8 mouse cellular contexts compared by ENCODE assay signal in genomic region chr17:23785561-23786471, GRCm38 (mm10). TPM values are rescaled to one million over a fixed set of nuclear protein-coding genes. Genes with fewer than 3 reads are reported as not detected.
DNase-seq lines count a peak whose midpoint lies in the region; ATAC-seq and TF ChIP-seq lines count a peak whose summit lies in the region.

Gene Flywch2 (minus strand): TSS chr17:23786081.

- peak within 1 kb of the TSS; percentile 78 for H3K9ac ChIP-seq in forebrain, embryonic 12.5 days
- peak within 1 kb of the TSS; percentile 66 for H3K9ac ChIP-seq in heart, embryonic 15.5 days
- peak within 1 kb of the TSS; percentile 63 for H3K9ac ChIP-seq in liver, embryonic 12.5 days
- peak within 1 kb of the TSS; percentile 53 for H3K9ac ChIP-seq in stomach, embryonic 14.5 days (replicated peaks; ENCODE audit: low read depth, low read length)

- peak within 1 kb of the TSS; percentile 83 for H3K4me2 ChIP-seq in forebrain, embryonic 12.5 days
- peak within 1 kb of the TSS; percentile 95 for H3K4me2 ChIP-seq in heart, embryonic 15.5 days
- H3K4me2 ChIP-seq in liver, embryonic 12.5 days = peak within 1 kb of the TSS; percentile 93
- H3K4me2 ChIP-seq in stomach, embryonic 14.5 days (replicated peaks; ENCODE audit: low read depth, low read length) = peak within 1 kb of the TSS; percentile 85

- H3K4me3 ChIP-seq in E14TG2a.4 (replicated peaks; ENCODE audit: low read length) = peak within 1 kb of the TSS; percentile 82
- H3K4me3 ChIP-seq in forebrain, embryonic 12.5 days (replicated peaks) = peak within 1 kb of the TSS; percentile 58
- H3K4me3 ChIP-seq in heart, embryonic 15.5 days = peak within 1 kb of the TSS; percentile 55
- peak within 1 kb of the TSS; percentile 63 for H3K4me3 ChIP-seq in liver, embryonic 12.5 days
- H3K4me3 ChIP-seq in stomach, embryonic 14.5 days (ENCODE audit: low read depth, low read length) = peak within 1 kb of the TSS; percentile 58

- peak within 1 kb of the TSS; percentile 68; the same call in 1 of the 2 replicates for H3K27ac ChIP-seq in forebrain, embryonic 12.5 days
- no peak within 1 kb of the TSS for H3K27ac ChIP-seq in heart, embryonic 15.5 days
- no peak within 1 kb of the TSS for H3K27ac ChIP-seq in liver, embryonic 12.5 days
- 0 out of 2 replicates have a peak within 1 kb of the TSS, but pooled peaks have one; percentile 21 for H3K27ac ChIP-seq in stomach, embryonic 14.5 days (ENCODE audit: low read length)

- peak; percentile 73 for DNase-seq in c-Kit-positive CD71-positive TER-119-positive erythroid progenitor cells, embryonic 14.5 days (ENCODE audit: low spot score)
- peak; percentile 90 for DNase-seq in kidney, postnatal 14 days
- DNase-seq in naive thymus-derived CD4-positive, alpha-beta T cell, adult 2 months (ENCODE audit: low read depth) = peak; percentile 80

- no peak for TF ChIP-seq CTCF in E14TG2a.4 (conservative IDR thresholded peaks at IDR 0.05; ENCODE audit: low read length)

- peak; percentile 80 for ATAC-seq in forebrain, embryonic 12.5 days (ENCODE audit: low FRiP score)
- ATAC-seq in heart, embryonic 15.5 days (replicated peaks; ENCODE audit: insufficient number of reproducible peaks, insufficient read depth, low FRiP score, low read depth) = peak; percentile 70
- peak; percentile 63 for ATAC-seq in liver, embryonic 12.5 days
- peak; percentile 68 for ATAC-seq in stomach, embryonic 14.5 days (ENCODE audit: insufficient number of reproducible peaks, insufficient read depth, low FRiP score, low read depth)

- peaks cover 42% of the 10 kb centered on the region for H3K4me1 ChIP-seq in E14TG2a.4 (replicated peaks; ENCODE audit: low read depth, low read length)
- peaks cover 19% of the 10 kb centered on the region for H3K4me1 ChIP-seq in forebrain, embryonic 12.5 days
- peaks cover 22% of the 10 kb centered on the region for H3K4me1 ChIP-seq in heart, embryonic 15.5 days (replicated peaks)
- peaks cover 32% of the 10 kb centered on the region for H3K4me1 ChIP-seq in liver, embryonic 12.5 days
- H3K4me1 ChIP-seq in stomach, embryonic 14.5 days (ENCODE audit: control insufficient read depth, insufficient read depth, low read length) = peaks cover 11% of the 10 kb centered on the region

- H3K27me3 ChIP-seq in E14TG2a.4 (ENCODE audit: insufficient read depth, low read length) = peaks cover 15% of the 10 kb centered on the region
- H3K27me3 ChIP-seq in forebrain, embryonic 12.5 days = no peaks in the 10 kb centered on the region
- H3K27me3 ChIP-seq in heart, embryonic 15.5 days = no peaks in the 10 kb centered on the region
- H3K27me3 ChIP-seq in liver, embryonic 12.5 days (replicated peaks) = 0 out of 2 replicates have a peak, but pooled peaks cover 8% of the 10 kb centered on the region
- H3K27me3 ChIP-seq in stomach, embryonic 14.5 days (ENCODE audit: control insufficient read depth, insufficient read depth, low read length) = no peaks in the 10 kb centered on the region

- 2% methylated on average over 43 of the region's 43 CpGs for WGBS in forebrain, embryonic 12.5 days
- WGBS in heart, embryonic 15.5 days = 4% methylated on average over 43 of the region's 43 CpGs
- 4% methylated on average over 43 of the region's 43 CpGs for WGBS in liver, embryonic 12.5 days (ENCODE audit: insufficient replicate concordance)
- WGBS in stomach, embryonic 14.5 days = 3% methylated on average over 40 of the region's 43 CpGs

- no peaks in the 10 kb centered on the region for H3K36me3 ChIP-seq in E14TG2a.4 (ENCODE audit: insufficient read depth, low read length)
- H3K36me3 ChIP-seq in forebrain, embryonic 12.5 days (replicated peaks) = no peaks in the 10 kb centered on the region
- H3K36me3 ChIP-seq in heart, embryonic 15.5 days = no peaks in the 10 kb centered on the region
- H3K36me3 ChIP-seq in liver, embryonic 12.5 days = no peaks in the 10 kb centered on the region
- no peaks in the 10 kb centered on the region for H3K36me3 ChIP-seq in stomach, embryonic 14.5 days (ENCODE audit: control insufficient read depth, insufficient read depth, low read length)

- no peaks in the 10 kb centered on the region for H3K9me3 ChIP-seq in E14TG2a.4 (ENCODE audit: low read length)
- H3K9me3 ChIP-seq in forebrain, embryonic 12.5 days = no peaks in the 10 kb centered on the region
- H3K9me3 ChIP-seq in heart, embryonic 15.5 days (replicated peaks) = no peaks in the 10 kb centered on the region
- no peaks in the 10 kb centered on the region for H3K9me3 ChIP-seq in liver, embryonic 12.5 days (replicated peaks)
- no peaks in the 10 kb centered on the region for H3K9me3 ChIP-seq in stomach, embryonic 14.5 days (ENCODE audit: control insufficient read depth, low read depth, low read length)

RNA-seq across cellular contexts. Expression of gene Flywch2, which starts in this region (rescaled TPM):
- 32.7 and 33.5 TPM in 2 replicates for polyA plus RNA-seq in forebrain, embryonic 12.5 days (2016; fragmentation: Nextera tagmentation; extraction: Ambion mirVana)
- 4.8 and 9.1 TPM in 2 replicates for polyA plus RNA-seq in heart, embryonic 15.5 days (2015; fragmentation: Nextera tagmentation; extraction: Ambion mirVana)
- 2.9 and 3.6 TPM in 2 replicates for polyA plus RNA-seq in liver, embryonic 12.5 days (2016; fragmentation: Nextera tagmentation; extraction: Ambion mirVana)
- 29.0 and 31.0 TPM in 2 replicates for polyA plus RNA-seq in stomach, embryonic 14.5 days (2014; fragmentation: Nextera tagmentation; extraction: Ambion mirVana)

Comparison
In these comparisons a context has a peak if more than half of its experiments do, and no peak if none do; other contexts are left out.
1. H3K27ac ChIP-seq: peak in forebrain, embryonic 12.5 days (single experiment) and stomach, embryonic 14.5 days (single experiment); none in heart, embryonic 15.5 days (single experiment) and liver, embryonic 12.5 days (single experiment).
2. Peak in every context shown above with its lines, with median percentiles within 50 percentile points of each other: H3K4me3 ChIP-seq, DNase-seq, ATAC-seq, H3K4me2 ChIP-seq and H3K9ac ChIP-seq.